Comparison of ENCODE assay signal across 8 mouse cellular contexts in the genomic region with DNA sequence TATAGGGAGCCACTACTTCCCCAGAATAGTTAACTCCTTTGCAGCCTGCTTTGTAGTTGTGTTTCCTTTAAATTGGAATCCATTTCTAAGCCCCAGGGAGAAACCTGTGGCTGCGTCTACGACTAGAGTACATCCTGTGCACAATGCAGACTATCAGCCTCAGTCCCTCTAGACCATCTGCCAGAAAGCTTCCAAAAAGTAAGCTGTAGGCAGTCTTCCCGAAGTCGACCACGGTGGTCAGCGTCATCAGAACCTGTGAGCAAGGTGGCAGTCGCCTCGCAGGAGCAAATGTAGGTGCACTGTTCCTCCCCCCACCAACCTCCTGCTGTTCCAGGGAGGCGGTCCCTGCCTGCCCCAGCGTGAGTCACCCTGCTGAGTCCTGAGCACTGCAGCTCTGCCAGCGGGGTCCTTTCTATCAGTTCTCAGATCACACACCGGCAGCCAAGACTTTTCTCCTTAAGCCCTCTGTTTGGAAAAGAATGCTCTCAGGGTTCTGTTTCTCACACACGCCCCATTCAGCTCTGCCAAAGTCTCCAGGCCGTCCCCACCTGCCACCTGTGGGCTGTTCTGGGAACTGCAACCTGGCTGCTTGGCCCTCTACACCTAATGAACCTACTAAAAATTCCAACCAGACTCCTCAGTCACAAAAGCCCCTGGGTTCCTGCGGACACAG. TPM values are rescaled to one million over a fixed set of nuclear protein-coding genes. Genes with fewer than 3 reads are reported as not detected.
DNase-seq lines count a peak whose midpoint lies in the region; ATAC-seq and TF ChIP-seq lines count a peak whose summit lies in the region.

No protein-coding gene starts in this region.

- H3K4me1 ChIP-seq in forebrain, postnatal 0 days (ENCODE audit: insufficient read depth): no peaks in the 10 kb centered on the region
- no peaks in the 10 kb centered on the region for H3K4me1 ChIP-seq in lung, embryonic 14.5 days (ENCODE audit: insufficient read depth)
- H3K4me1 ChIP-seq in thymus, adult 2 months (replicated peaks; ENCODE audit: control insufficient read depth, insufficient read depth, low read length): no peaks in the 10 kb centered on the region

- peak; percentile 33 for DNase-seq in MEL-GATA-1-ER (ENCODE audit: extremely low read depth, low read depth)
- peak; percentile 65 for DNase-seq in cerebellum, adult 8-10 months
- DNase-seq in forebrain, postnatal 0 days: peak; percentile 76
- DNase-seq in heart, postnatal 36 days: peak; percentile 78 to 84
- DNase-seq in layer of hippocampus, adult 18-20 months (ENCODE audit: low spot score in 2 of 2): peak; percentile 66 to 87
- DNase-seq in lung, embryonic 14.5 days: peak; percentile 85
- peak; percentile 36 for DNase-seq in ovary, adult 18-20 months (ENCODE audit: low spot score)
- DNase-seq in thymus, adult 2 months: peak; percentile 77

- H3K4me3 ChIP-seq in forebrain, postnatal 0 days (ENCODE audit: low read depth, low read length): no peak overlapping the region
- no peak overlapping the region; the same call in 1 of the 2 replicates for H3K4me3 ChIP-seq in lung, embryonic 14.5 days (ENCODE audit: low read depth, low read length)
- H3K4me3 ChIP-seq in thymus, adult 2 months (ENCODE audit: control insufficient read depth, insufficient read depth, low read length): no peak overlapping the region

- H3K27me3 ChIP-seq in forebrain, postnatal 0 days (ENCODE audit: insufficient read depth, low read length): no peaks in the 10 kb centered on the region
- H3K27me3 ChIP-seq in lung, embryonic 14.5 days (ENCODE audit: insufficient read depth, low read length): no peaks in the 10 kb centered on the region
- H3K27me3 ChIP-seq in thymus, adult 2 months (ENCODE audit: control insufficient read depth, insufficient read depth, low read length): no peaks in the 10 kb centered on the region

- no peak overlapping the region for H3K27ac ChIP-seq in forebrain, postnatal 0 days (ENCODE audit: low read depth, low read length)
- no peak overlapping the region; the same call in 1 of the 2 replicates for H3K27ac ChIP-seq in lung, embryonic 14.5 days (ENCODE audit: low read depth)
- no peak overlapping the region for H3K27ac ChIP-seq in thymus, adult 2 months (ENCODE audit: control insufficient read depth, insufficient read depth, low read length)

- WGBS in forebrain, postnatal 0 days: 16% methylated on average over 15 of the region's 15 CpGs
- 27% methylated on average over 15 of the region's 15 CpGs for WGBS in lung, embryonic 14.5 days
- WGBS in thymus, adult 2 months: 52% methylated on average over 15 of the region's 15 CpGs

- intact Hi-C loops in heart, postnatal 36 days (cut with DNase I): loop anchor here (5.0 kb wide), 3 partner anchors 256 to 466 kb away; no protein-coding TSS in a partner anchor

- TF ChIP-seq CTCF in forebrain, postnatal 0 days (IDR thresholded peaks at IDR 0.05; ENCODE audit: low read depth): peak; percentile 82
- peak; percentile 86 for TF ChIP-seq CTCF in lung, embryonic 14.5 days (IDR thresholded peaks at IDR 0.05; ENCODE audit: low read depth)
- TF ChIP-seq CTCF in thymus, adult 2 months (IDR thresholded peaks at IDR 0.05; ENCODE audit: borderline replicate concordance, control insufficient read depth, extremely low read depth, insufficient read depth, low read length, poor library complexity): 0 out of 2 replicates have a peak, but pooled peaks have one; percentile 38

- no peak overlapping the region for H3K9ac ChIP-seq in forebrain, postnatal 0 days
- no peak overlapping the region for H3K9ac ChIP-seq in lung, embryonic 14.5 days

- no peaks in the 10 kb centered on the region for H3K9me3 ChIP-seq in forebrain, postnatal 0 days (ENCODE audit: low read length)
- H3K9me3 ChIP-seq in lung, embryonic 14.5 days (ENCODE audit: low read depth, low read length): no peaks in the 10 kb centered on the region

- H3K36me3 ChIP-seq in forebrain, postnatal 0 days (ENCODE audit: insufficient read depth): no peaks in the 10 kb centered on the region
- no peaks in the 10 kb centered on the region for H3K36me3 ChIP-seq in lung, embryonic 14.5 days (ENCODE audit: insufficient read depth)
- no peaks in the 10 kb centered on the region for H3K36me3 ChIP-seq in thymus, adult 2 months (ENCODE audit: control insufficient read depth, insufficient read depth, low read length)

- ATAC-seq in forebrain, postnatal 0 days: peak; percentile 71
- peak; percentile 93 for ATAC-seq in lung, embryonic 14.5 days (ENCODE audit: insufficient read depth)

- no peak for TF ChIP-seq POLR2A in thymus, adult 2 months (IDR thresholded peaks at IDR 0.05; ENCODE audit: control insufficient read depth, extremely low read depth, insufficient read depth, low read length, poor library complexity)

- peak overlapping the region; percentile 42 for H3K4me2 ChIP-seq in forebrain, postnatal 0 days (ENCODE audit: low read depth)
- peak overlapping the region; percentile 37; the same call in 1 of the 2 replicates for H3K4me2 ChIP-seq in lung, embryonic 14.5 days

RNA-seq across cellular contexts. Expression of a gene that starts 14.9 kb away (rescaled TPM):
- total RNA-seq in forebrain, postnatal 0 days (2014; rRNA removed): 1.0 and 1.6 TPM in 2 replicates
- polyA plus RNA-seq in forebrain, postnatal 0 days (2015; fragmentation: Nextera tagmentation; extraction: Ambion mirVana): 0.83 and 0.93 TPM in 2 replicates
- total RNA-seq in heart, postnatal 36 days (2021): under 1 TPM in 1 of 2 experiments, not detected in 1; 0.19 TPM
- total RNA-seq in layer of hippocampus, adult 18-20 months (2021): 1 to 10 TPM in 1 of 2 experiments, under 1 TPM in 1; 0.92 to 1.3 TPM
- polyA plus RNA-seq in lung, embryonic 14.5 days (2014; fragmentation: Nextera tagmentation; extraction: Ambion mirVana): 11.6 and 12.9 TPM in 2 replicates
- 4.8 and 5.4 TPM in 2 replicates for polyA plus RNA-seq in thymus, adult 2 months (2012; rRNA removed)

Comparison
In these comparisons a context has a peak if more than half of its experiments do, and no peak if none do; other contexts are left out.
1. DNase-seq: peak in every context shown above with its lines; median percentile 85 in lung, embryonic 14.5 days; 81 in heart, postnatal 36 days; 77 in thymus, adult 2 months; 76 in layer of hippocampus, adult 18-20 months; 76 in forebrain, postnatal 0 days; 65 in cerebellum, adult 8-10 months; 36 in ovary, adult 18-20 months; 33 in MEL-GATA-1-ER.